Mouse (Mus musculus) liver, postnatal 0 days (tissue): ENCODE results near the gene Zkscan16.

Source experiments
- CTCF ChIP-seq: sonication (generic); IDR thresholded peaks from 2 replicates; pipeline ENCODE4 v1.5.1; 2016; ENCODE audit warnings: antibody characterized with exemption, low read depth
- EP300 ChIP-seq: IDR thresholded peaks from 2 replicates; pipeline ENCODE4 v1.6.1; 2016; ENCODE audit warnings: antibody characterized with exemption, low read depth, mild to moderate bottlenecking

DNA sequence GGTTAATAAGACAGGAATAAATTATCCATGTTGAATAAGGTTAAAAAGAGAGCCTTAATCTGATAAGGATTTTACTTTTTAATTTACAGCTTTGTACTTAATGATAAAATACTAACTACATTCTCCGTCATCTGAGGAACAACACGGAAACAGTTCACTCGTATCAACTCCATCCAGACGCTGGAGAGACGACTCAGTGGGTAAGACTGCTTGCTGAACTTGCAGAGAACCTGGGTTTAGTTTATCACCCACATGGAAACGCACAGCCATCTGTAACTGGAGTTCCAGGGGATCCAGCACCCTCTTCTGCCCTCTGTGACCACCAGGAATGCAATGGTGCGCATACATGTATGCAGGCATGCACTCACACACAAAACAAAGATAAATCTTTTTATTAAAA lies 49.0 kb upstream of the Zkscan16 start:
- TF ChIP-seq CTCF (no peak), EP300 (no peak)
